Mouse (Mus musculus): Measurements from ENCODE around the gene Krt18.
"Not testable (repeated sequence)": the region's sequence is repeated elsewhere in the genome, so short reads cannot be mapped to it uniquely, and the experiment has no call there.

The Krt18 gene

DNA sequence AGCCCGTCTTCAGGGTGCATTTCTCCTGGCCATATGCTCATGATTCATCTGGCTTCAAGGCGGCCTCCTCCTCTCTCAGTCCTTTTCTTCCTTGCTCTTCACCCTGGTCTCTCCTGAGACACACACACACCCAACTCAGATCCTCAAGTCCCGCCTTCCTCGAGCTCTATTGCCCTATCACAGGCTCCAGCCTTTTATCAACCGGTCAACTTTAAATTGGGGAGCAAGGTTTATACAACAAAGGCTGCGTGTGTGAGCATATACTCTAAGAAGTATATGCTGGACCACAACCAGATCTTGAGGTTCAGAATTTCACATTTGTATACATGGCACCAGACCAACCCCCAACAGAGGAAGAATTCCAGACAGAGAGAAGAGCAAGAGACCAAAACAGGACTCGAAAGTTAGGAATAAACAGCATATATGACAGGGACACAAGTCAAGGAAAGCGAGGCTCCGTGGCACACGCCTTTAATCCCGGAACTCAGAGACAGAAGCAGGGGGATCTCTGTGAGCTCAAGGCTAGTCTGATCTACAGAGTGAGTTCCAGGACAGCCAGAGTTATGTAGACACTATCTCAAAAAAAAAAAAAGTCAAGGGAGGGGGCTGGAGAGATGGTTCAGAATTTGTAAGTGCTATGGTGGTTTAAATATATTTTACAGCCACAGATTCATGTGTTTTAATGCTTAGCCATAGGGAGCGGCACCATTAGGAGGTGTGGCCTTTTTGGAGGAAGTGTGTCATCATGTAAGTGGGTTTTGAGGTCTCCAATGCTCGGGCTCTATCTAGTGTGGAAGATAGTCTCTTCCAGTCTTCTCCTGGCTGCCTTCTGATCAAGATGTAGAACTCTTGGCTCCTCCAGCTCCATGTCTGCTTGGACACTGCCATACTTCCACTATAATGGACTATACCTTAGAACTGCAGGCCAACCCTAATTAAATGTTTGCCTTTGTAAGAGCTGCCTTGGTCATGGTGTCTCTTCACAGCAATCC is 42.8 kb downstream of the Krt18 start:
- DNase-seq (ENCODE audit: low read depth), result no peak

DNA sequence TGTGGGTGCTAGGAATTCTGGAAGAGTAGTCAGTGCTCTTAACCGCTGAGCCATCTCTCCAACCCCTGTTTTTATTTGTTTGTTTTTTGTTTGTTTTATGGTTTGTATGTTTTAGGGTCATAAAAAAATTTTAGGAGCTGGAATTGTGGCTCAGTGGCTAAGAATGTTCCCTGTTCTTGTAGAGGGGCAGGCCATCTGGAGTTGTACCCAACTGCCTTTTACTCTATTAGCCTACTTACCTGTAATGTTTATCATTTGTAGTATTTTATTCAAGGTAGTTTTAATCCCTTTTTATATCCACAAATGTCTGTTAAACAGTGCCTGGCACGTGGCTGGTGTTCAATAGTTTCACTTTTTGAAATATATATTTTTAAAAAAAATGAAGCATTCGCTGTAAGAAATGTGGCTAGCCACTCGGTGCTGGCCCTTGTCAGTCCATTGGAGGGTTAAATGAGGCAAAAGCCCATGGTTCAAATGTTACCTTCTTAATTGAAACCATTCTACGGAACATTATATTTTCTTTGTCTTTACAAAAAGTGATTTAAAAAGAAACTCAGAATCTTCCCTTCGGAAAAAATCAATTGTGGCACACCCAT is 45.1 kb downstream of the Krt18 start:
- no peak for DNase-seq (ENCODE audit: low read depth)

DNA sequence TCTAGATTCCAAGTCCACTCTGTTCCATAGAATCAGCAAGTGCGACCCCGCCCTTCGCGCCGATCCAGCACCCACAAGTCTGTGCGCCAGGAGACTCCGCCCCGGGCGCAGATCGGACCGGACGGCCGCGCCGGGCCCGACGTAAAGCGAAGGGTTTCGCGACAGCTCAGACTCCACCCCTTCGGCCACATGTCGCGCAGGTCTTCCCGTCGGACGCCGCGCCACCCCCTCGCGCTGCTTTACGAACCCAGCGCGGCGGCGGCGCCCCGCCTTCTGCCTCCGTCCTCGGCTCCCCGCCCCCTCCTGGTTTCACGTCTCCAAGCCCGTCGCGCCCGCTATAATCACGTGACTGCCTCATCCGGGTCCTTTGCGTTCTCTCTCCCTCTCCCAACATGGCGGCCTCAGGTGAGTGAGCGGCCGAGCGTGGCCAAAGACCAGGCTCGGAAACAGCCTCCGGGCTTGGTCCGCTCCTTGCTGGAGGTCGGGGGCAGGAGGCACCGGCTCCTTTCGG is 45.6 kb downstream of the Krt18 start, which contains the start of gene Eif4b:
Eif4b (plus strand) TSS at position 215 of the 511 bp plus-strand sequence.
- peak; percentile 98 for DNase-seq (ENCODE audit: low read depth)

DNA sequence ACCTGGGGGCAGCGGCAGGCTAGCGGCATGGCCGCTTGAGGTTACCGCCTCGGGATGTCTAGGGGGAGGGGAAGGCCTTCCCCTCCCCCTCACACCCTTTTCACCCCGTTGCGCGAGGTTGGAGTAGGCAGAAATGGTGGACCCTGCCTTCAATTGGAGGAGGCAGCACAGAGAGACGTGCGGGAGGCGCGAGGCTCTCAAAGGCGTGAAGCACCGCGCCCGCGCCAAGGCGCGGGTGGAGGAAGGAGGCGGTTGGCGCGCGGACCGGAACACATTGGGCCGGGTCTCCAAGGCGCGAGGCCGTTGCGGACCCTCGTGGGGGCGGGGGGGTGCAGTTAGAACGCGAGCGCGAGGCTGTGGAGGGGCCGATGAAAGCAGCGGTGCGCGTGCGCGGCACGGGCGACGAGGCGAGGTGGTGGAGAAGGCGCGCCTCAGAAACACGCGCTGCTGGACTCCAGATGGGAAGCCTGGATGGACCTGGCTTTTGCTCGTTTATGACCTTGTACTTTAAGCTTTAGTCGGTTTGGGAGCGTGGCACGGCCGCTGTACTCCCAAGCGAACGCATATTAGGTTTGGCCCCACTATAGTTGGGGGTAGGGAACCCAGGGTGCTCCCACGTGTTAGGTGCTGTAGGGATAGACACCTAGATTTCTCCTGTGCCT is 46.2 kb downstream of the Krt18 start:
- no peak for DNase-seq (ENCODE audit: low read depth)

DNA sequence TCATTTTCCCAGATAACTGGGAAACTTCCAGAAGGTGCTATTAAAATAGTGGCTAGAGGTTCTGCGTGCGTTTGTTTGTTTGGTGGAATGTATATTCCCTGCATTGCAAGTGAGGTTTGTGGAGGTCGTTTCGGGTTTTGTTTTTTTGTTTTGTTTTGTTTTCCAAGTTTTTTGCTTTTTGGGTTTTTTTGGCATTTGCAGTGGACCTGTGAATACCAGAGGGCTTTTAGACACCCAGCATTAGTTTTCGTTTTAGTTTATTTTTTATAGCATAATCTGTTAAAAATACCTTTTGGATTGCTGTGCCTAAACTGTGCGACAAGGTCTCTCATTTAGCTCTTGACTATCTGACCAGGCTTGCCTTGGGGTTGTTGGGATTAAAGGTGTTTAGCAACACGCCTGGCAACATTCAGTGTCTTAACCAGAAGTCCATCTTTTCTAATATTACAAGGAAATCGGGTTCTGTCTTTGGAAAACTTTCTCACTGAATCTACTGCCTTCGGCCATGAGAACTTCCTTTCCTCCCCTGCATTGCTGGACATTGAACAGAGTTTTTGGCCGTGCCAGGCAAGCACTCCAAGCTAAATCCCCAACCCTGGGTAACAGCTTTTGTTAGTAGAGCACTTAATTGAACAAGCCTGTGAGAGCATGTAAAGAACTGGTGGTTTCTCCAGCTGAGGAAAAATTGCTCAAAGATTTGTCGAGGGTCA is 47.1 kb downstream of the Krt18 start:
- DNase-seq (ENCODE audit: low read depth), result no peak

DNA sequence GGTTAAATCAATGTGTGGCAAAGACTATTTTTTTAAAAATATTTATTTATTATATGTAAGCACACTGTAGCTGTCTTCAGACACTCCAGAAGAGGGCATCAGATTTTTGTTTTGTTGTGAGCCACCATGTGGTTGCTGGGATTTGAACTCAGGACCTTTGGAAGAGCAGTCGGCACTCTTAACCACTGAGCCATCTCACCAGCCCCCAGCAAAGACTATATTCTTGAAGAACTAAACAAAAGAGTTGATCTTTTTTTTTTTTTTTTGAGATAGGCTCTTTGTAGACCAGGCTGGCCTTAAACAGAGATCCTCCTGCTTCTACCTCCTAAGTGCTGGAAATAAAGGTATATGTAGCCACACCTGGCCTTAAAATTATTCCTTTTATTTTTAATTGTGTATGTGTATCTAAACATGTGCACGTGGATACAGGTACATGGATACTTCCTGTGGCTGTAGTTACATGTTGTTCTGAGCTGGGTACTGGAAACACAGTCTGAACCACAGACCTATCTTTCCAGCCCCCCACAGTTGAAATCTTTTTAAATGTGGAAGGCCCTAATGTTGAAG is 49.2 kb downstream of the Krt18 start:
- DNase-seq (ENCODE audit: low read depth), result no peak

DNA sequence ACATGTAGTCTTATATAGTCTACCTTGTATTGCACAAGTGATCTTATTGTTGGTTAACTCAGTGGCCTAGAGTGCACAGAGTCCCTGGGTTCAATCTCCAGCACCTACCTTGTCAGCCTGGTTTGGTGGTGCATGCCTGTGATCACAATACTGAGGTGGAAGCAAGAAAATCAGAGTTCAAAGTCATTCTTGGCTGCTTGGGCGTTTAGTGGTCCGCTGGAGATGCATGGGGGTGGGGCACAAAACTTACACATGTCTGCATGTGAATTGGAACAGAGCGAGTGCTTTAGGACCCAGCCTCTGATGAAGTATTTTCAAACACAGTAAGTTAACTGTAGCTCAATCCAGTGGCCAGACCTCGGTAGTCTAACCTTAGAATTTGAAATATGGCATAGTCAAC is 51.2 kb downstream of the Krt18 start:
- DNase-seq (ENCODE audit: low read depth), result no peak

DNA sequence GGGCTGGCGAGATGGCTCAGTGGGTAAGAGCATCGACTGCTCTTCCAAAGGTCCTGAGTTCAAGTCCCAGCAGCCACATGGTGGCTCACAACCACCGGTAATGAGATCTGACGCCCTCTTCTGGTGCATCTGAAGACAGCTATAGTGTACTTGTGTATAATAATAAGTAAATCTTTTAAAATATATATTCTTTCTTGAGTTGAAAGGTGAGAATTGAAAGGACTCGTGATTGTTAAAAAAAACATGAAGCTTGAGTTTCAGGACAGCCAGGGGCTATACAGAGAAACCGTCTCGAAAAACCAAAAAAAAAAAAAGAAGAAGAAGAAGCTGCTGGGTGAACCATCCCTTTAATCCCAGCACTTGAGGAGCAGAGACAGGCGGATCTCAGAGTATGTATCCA is 51.9 kb downstream of the Krt18 start:
- DNase-seq (ENCODE audit: low read depth), result not testable (repeated sequence)

DNA sequence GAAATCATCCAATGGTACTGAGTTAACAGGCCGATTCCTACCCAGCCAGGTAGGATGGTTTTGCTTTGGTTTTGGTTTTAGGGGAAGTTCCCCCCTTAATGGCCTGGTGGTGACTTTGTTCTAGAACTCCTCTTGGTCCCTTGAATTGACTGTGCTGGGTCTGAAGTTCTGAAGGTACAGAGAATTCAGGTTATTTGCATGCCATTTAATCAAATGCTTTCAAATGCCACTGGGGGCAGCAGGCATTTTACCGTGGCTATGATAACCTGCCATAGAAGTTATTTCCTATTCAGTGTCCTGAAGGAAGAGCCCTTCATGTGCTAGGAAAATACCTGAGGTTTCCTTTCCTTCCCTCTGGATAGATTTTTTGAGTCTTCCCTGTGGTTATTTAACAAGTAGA is 52.4 kb downstream of the Krt18 start:
- no peak for DNase-seq (ENCODE audit: low read depth)

All from fibroblast of lung, adult 2 months (primary cell).